Mouse (Mus musculus) lung, postnatal 4 days (tissue): ENCODE measurements around the gene Pitpnm2.
A peak's percentile ranks its signal among the peaks of the same experiment; 100 is the strongest.

Experiments
- DNase-seq, 2 experiments: peaks; one replicate each; pipeline ENCODE4 v3.0.0; 2021

Pitpnm2 gene

DNA sequence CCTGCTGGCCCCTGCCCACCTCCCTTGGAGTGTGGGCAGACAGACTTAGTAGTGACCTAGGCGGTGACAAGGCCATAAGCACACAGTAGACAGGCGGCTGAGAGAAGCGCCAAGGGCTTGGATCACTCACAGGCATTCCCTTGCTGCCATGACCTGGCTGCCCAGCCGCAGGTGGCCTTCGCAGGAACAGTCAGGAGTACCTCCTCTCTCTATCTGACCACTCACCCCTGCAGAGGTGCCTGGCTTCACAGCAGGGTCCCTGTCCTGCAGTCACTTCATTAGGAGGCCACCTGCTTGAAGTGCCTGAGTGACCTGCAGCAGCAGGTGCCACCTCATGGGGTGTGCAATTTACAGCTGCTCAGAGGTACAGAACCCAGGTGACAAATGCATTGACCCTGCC is 50.4 kb downstream of the Pitpnm2 start:
- DNase-seq: no peak

DNA sequence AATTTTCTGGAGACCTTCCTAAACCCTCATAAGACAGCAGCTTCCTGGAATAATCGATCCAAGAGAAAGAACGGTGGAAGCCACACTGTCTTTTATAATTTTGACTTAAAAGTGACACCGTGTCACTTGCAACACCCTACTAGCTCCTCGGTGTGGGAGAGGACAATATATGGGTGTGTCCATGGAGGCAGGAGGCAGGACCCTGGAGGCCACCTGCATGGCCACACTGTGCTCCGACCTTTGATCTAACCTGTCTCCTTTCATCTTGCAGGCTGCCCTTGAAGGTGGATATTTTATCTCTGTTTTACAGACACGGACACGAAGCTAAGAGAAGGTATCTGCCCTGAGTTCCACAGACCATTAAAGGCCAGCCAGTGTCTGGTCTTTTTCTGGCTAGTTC is 51.1 kb downstream of the Pitpnm2 start:
- no peak for DNase-seq

DNA sequence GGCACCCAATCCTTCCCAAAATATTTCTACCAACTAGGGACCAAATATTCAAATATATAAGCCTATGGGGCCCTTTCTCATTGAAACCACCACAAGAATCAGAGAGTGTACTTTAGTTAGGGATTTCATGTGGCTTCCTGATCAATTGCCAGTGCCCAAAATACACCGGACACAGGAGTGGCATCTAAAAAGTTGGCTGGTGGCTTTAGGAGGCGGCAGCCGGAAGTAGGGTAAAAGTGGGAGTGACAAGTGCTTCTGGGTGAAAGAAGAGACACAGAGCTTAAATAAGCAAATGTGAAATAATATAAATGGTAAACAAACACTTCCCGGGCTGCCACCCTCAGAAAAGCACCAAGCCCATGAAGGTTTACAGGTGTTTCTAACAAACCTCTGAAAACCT is 53.5 kb downstream of the Pitpnm2 start:
- DNase-seq: no peak

DNA sequence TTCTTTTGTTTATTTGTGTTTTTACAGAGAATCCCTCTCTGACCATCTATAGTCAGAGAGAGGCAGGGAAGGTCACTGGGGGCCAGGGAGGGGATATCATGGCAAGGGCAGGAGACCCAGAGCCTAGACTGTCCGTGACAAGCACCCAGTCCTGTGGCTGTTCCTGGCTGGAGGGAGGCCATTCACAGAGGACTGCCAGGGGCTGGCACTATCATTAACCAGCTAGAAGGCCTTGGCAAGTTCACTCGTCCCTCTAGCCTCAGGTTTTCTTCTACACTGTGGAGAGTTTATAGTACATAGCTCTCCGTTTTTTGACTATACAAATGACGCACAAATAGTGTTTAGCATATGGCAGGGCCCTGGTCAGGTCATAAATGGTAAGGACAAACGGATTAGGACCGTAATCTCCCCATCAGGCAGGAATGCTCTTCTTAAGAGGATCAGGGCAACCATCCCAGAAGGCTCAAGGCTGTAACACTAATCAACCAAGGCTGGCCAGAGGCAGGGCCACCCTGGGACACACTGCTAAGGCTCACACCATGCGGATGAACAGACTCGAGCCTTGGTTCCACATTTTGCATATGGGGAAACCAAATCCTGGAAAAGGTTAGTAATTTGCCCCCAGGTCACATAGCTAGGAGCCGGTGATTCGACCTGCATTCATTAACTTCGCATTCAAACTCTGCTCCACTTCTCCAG is 55.0 kb downstream of the Pitpnm2 start:
- DNase-seq: no peak

GRCm38 (mm10) chr5:124193286-124194112 is 56.1 kb downstream of the Pitpnm2 start:
- no peak for DNase-seq

GRCm38 (mm10) chr5:124192726-124193285 is 56.8 kb downstream of the Pitpnm2 start:
- DNase-seq: no peak

GRCm38 (mm10) chr5:124192251-124192710 is 57.3 kb downstream of the Pitpnm2 start:
- DNase-seq: no peak

- no peak for DNase-seq
These were observed 59.3 kb downstream of the Pitpnm2 start for GRCm38 (mm10) chr5:124190146-124190870.

DNA sequence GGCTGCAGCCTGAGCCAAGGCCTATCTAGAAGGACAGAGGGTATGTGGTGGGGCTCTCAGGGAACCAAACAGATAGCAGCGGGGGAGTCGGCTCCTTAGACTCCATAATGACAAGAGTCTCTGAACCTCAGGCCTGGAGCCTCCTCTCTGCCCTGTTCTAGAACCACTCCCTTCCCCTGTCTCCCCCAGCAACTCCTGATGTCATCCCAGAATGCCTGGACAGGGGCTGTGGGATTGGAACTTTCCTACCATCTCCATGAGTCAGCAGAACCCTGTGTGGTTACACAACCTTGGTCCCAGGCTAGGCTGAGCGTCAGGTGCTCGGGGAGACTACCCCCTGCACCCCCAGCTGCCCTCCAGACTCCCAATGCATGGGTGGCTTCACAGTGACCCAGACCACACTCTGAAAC is 60.0 kb downstream of the Pitpnm2 start:
- DNase-seq: no peak

GRCm38 (mm10) chr5:124187508-124188311 is 61.9 kb downstream of the Pitpnm2 start:
- DNase-seq: no peak

DNA sequence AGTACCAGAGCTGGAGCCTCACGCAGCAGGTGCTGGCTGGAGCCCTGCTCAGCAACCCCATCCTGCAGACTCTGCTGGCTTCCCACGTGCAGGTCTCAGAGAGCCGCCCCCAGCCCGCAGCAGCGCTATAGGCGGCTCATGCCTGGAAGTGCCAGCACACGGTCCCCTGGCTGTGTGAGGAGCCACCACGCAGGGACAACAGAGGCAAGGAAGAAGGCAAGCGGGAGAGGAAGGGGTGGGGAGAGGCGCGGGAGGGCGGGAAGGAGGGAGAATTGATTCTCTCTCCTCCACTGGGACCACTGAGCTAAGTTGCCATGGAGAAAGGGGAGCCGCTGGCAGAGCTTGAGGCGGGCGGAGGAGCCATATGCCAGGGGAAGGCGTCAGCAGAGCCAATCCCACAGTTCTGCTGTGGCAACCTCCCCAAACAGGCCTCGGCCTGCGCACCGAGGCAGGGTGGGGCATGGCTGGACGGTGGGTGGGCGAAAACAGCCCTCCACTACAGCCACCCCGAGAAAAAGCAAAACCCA is 62.5 kb downstream of the Pitpnm2 start:
- DNase-seq: no peak

- DNase-seq: no peak
These were observed 63.1 kb downstream of the Pitpnm2 start for GRCm38 (mm10) chr5:124186465-124186854.

GRCm38 (mm10) chr5:124185706-124186464 is 63.7 kb downstream of the Pitpnm2 start:
- DNase-seq: no peak

GRCm38 (mm10) chr5:124184898-124185701 is 64.5 kb downstream of the Pitpnm2 start:
- DNase-seq: peak in 1 of 2 experiments; percentile 55

- no peak for DNase-seq
These were observed 65.4 kb downstream of the Pitpnm2 start for GRCm38 (mm10) chr5:124184191-124184590.

- no peak for DNase-seq
These were observed 66.9 kb downstream of the Pitpnm2 start for GRCm38 (mm10) chr5:124182642-124183041.

DNA sequence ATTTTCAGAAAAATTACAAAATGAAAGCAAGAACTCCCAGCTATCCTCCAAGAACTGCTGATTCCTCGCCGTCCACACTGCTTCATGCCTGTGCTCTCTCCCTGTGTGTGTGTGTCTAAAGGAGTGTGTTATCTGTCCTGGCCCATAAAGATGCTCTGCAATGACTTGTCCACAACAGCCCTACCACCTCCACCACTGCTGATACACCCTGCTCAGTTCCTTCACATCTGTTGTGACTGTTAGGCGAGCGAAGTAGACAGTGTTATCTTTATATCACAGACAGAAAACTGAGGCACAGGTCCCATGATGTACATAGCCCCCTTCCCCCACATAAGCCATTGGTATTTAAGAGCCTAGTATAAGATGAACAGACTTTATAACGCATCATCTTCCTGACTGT is 67.5 kb downstream of the Pitpnm2 start:
- no peak for DNase-seq

DNA sequence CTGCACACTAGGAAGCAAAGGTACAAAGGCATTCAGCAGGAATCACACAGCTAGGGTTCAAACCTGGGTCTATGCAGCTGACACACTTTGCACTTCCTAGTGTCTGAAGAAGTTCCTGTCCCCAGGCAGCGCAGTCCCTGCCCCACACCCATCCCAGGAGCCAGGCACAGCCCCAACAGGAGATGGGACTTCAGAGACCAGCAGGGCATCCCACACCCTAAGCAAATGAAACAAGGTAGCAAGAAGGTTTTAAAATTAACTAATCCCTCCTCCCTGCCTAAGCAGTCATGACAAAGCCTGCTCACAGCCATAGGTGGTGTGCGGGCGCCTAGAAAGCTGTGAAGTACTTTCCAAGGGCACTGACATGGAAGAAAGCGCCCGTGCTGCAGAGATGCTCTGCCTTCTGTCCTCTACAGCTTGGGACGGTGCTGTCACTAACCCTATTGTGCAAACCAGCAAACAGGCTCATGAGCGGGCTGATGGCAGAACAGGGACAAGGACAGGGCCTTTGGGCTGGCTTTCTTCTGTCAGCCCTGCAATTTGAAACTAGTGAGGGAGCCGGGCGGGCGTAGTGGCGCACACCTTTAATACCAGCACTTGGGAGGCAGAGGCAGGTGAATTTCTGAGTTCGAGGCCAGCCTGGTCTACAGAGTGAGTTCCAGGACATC is 68.9 kb downstream of the Pitpnm2 start:
- DNase-seq: no peak

GRCm38 (mm10) chr5:124179411-124179810 is 70.1 kb downstream of the Pitpnm2 start:
- no peak for DNase-seq

DNA sequence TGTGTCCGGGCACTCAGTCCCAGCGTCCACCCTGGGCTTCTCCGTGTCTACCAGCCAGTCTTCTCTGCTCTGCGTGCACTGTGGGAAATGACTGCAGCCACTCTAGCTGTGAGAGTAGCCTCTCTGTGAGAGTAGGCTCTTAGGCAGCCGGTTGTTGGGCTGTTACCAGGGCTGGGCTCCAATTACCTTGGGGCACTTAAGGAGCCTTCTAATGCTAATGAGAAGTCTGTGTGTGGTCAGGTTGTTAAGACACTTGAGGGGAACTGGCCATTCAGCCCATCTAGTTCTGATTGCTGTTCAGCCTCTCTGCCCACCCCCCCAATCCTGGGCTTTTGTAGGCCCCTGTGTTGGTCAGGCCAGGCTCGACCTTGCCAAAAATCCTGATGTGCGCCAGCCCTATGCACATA is 72.8 kb downstream of the Pitpnm2 start:
- DNase-seq: peak in 1 of 2 experiments; percentile 50
